Mouse (Mus musculus) lung, postnatal 25 days (tissue): ENCODE measurements around the gene Cog5.

Source experiments
- DNase-seq: peaks from one replicate; pipeline ENCODE4 v3.0.0; 2022; ENCODE audit warnings: low spot score

The Cog5 gene

DNA sequence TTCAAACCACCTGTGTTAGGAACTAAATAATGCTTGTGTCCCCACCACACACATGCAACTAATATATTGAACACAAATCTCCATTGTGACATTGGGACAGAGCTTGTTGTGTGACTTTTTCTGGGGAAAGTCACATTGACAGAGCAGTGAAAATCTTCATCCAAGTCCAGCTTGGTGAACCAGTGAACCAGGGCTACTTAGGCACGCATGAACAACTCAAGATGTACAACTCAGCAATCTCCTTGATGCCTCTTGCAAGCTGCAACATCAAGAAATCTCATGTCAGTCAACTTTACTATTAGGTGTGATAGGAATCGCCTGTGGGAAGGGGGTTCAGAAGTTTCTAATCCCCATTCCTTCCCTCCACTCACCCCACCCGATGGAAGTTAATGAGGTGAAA, 169.0 kb downstream of the Cog5 start:
- DNase-seq = no peak

DNA sequence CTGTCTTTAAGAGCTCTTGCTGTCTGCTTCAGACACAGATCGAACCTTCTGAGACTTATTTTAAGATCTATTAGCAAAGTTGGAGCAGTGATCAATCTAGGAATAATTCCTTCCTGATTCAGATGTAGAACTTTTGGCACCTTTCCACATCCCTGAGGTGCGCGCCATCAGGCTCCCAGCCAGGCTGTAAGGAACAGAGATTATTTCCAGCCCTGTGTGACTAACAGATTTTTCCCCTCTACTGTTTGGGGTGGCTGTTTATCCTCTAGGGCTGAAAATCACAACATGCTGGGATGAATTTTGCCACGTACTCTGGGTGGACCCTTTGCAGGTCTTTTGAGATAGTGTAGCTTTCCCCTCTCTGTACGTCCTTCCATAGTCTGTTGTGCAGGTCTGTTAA, 170.2 kb downstream of the Cog5 start:
- no peak for DNase-seq

DNA sequence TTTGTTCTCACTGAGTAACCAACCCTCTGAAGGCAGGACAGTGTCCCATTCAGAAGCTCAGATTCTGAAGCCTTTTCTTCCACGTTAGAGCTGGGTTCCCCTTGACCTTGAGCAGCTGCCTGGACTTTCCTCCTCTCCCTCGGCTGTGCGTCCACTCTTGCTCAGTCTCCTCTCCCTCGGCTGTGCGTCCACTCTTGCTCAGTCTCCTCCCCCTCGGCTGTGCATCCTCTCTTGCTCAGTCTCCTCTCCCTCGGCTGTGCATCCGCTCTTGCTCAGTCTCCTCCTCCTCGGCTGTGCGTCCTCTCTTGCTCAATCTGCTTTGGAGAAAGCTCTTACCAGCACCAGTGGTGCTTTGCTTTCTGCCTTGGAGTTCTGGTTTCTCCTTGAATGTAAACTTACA, 171.2 kb downstream of the Cog5 start:
- no peak for DNase-seq

DNA sequence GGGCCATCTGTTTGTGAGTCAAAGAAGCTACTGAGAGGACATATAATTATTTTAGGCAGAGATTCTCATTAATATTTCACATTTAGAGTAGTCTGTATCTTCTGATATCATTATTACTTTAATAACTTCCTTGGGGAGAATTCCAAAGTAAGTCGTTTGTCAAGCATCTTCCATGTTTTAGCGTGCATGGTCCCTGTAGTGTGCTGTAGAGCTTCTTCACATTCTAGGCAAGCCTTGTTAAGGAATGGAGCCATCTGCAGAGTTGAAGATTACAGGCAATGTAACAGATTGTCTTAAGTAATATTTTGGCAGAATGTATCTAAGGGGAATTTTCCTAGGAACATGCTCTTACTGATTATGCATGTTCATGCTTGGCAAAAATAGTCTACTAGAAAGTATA, 171.8 kb downstream of the Cog5 start:
- DNase-seq = no peak

DNA sequence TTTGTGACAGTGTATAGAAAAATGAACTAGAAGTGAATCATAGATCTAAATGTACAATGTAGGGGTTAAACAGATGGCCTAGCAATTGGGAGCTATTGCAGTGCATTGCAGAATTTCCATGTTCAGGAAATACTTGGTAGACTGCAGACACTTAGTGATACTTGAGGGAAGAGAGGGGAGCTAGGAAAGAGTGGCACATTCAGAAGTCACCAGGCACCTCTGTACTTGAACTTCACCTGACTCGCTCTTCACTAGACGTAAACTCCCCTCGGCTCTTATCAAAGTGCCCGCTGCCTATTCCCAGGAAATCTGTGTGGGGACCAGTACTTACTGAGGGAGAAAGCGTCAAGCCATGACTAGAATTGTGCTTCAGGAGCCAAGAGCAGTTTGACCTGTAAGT, 180.8 kb downstream of the Cog5 start:
- peak; percentile 8 for DNase-seq

DNA sequence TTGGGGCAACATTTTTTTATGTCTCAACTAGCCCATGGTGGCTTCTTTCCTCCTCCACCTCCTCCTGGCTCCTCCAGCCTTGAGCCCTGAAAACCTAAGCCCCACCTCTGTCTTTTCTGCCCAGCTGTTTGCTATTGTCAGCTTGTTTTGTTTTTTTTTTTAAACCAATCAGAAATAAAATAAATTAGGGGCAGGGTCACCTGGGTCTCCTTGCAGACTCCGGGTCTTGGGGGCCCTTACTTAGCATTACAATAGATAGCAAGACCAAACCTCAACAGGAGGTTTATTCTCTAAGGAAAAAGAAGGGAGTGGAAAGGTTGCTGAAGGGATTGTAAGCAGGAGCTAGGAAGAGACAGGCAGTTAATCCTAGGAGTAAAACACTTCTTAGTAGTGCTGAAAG, 181.5 kb downstream of the Cog5 start:
- DNase-seq = no peak

DNA sequence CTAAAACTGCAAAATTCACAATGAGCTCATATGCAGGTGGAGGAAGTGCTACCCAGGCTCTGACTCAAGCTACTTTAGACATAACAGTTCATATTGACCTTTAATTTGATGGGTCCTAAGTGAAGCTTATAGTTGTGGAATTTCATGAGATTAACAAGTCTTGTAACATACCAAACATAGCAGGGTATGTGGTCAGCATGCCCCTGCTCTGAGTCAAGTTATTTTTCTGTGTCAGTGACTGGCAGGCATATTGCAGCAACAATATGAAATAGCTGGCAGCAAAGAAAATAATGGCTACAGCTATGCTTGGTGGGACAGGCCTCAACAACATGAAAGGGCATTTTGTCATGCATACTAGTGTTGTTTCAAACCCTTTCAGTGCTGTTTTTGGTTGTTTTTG, 183.9 kb downstream of the Cog5 start:
- no peak for DNase-seq

DNA sequence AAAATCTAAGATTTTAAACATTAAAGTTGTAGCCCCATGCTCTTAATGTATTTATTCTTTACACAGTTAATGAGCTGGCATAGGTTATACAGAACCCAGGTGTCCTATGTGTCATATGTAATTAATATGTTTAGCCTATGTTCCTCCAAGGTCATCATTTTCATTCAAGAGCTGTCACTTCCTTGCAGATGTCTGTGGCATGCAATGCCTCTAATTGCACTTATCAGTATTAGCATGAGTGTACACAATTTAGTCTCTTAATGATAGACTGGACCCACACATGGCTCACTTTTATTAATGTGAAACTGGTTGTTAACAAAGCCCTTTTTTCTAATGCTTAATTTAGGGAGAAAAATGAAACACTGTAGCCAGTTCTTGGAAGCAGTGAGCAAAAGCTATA, 184.6 kb downstream of the Cog5 start:
- no peak for DNase-seq

DNA sequence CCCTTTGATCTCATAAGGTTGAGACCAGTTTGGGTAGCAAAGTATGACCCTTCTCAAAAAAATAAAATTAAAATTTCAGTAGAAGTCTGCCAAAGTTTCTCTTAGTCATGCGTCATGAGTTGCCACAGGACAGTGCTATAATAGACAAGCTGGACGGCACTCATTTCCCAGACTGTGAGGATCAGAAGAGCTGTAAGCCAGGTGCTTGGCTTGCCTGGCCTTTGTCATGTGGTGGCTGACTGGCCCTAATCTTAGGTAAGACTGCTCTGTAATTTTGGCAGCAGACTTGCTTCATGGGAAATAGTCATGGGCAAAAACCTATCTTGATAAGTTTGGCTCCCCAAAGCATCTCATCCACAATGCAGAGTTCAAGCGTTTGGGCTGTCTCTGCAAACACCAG, 191.4 kb downstream of the Cog5 start:
- DNase-seq = no peak

DNA sequence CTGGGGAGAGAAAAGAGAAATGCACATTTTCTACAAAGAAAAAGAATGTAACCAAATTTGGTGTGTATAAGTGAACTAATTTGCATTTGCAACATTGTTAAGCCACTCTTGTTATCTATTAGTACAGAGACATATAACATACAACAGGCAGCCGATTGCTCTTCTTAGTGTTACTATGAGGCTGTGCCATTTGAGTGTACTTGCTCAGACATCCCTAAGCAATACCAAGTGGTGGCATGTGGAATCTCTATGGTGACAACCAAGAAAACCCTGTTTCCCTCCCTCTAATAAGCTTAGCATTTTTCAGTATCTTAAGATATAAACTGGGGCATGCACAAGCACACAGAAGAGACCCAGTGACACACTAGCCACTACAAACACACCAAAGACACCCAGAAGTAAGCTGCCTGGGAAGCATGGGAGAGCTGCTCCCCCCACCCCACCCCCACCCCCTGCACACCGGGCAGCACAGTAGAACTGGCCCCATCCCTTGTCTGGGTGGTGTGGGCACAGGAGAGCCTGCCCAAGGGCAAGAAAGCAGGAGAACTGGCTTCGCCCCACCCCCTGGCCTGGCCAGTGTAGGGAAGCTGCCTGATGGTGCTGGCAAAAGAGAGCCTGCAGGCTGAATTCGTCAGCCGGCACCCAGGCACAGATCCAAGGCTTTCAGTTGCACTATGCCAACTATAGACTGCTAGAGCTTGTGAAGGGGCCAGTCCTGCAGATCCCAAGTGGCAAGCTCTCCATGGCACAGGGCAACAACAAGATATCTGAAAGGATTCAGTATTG, 194.2 kb downstream of the Cog5 start:
- peak; percentile 53 for DNase-seq

DNA sequence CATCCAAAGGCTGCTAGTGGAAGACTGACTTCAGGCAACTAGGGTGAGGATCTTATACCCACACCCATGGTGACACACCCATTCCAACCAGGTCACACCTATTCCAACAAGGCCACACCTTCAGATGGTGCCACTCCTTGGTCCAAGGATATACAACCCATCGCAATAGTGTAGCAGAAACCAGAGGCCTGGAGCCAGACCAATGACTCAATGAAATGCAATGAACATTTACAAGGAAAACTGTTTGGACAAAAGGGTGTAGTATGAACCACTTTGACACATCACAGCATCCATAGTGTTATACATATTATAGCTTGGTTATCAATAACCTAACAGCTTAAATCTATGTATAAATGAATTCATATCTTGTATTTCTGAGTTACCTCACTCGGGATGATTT, 194.9 kb downstream of the Cog5 start:
- no peak for DNase-seq

DNA sequence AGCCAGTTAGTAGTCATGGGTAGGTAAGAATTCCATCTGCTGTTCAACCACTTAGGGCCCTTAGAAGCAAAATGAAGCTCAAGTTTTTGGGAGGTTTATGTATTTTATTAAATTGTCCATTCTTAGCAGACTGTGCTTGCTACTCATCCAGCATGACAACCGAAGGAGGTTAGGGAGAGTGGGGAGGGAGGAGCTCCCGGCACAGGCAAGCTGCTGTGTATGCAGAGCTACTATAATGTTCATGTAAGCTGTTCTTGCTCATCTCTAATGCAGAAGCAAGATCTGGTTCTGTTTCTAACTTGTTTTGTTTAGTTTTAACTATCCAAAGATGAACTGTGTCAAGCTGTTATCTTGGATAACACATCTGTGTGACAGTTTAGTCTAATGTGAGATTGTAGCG, 199.4 kb downstream of the Cog5 start:
- no peak for DNase-seq

DNA sequence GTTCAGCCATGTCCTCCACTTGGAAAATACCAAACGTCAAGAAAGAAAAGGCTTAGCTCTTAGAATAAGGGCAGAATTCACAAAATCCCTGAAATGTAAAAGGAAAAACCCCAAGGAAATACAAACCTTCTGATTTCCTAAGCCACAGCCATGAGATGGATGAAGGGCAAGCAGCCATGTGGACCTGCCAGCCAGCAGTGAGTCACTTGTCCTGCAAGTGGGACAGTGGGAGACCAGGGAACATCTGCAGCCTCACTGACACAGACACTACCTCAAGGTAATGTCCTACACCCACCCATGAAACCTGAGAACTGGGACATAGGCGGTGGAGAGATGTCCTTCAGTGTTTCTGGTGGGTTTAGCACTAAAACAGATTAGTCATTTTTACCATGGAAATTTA, 200.1 kb downstream of the Cog5 start:
- DNase-seq = no peak

DNA sequence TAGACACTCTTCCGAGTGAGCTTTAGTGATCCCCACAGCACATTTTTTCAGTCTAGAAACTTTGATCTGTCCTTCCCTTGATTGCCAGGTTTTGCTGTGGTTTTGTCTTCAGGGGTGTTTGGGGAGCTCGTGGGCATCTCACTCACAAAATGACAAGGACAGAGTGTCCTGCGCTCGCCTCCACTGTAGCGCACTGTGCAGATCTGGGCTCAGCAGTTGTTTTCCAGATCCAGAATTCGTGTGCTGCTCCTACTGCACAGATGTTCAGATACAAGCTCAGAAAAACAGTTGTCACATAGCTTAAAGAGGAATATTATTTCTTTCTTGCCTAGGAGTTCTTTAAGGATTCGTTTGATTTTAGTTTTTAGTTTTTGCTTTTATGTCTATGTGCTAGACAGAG, 203.1 kb downstream of the Cog5 start:
- DNase-seq = no peak

DNA sequence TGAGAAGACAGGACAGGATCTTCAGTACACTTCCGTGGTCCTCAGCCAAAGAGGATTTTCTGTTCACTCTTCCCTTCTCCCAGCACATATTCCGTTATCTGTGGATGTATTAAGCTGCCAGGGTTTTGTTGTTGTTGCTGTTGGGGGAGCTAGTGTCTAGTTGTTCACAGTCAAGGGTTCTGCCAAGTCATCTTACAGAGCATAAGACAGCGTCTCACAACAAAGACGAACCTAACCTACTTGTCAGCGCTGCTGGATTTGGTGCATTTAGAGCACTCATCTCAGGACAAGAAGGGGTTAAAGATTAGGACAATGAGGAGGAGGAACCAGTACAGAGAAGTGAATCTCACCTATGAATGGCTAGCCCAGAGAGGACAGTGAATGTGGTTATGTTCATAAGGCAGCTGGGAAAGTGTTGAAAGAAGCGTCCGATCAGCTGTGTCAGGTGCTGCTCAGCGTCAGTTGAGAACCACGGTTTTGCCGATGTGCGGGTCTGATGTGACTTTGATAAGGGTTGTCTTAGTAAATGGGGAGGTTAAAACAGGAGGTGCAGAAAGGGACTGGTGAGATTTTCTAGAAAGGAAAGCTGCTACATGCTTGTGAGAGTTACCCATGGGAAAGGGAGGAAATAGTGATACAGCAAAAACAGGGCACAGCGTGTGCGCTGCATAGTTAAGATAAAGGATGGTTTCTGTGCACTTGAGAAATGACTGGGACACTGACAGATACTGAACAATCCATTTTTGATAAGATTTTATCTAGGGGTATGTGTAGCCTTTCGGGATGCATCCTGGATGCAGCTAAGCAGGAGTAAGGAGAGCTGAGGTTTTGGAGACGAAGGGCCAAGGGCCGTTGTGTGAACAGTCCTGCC, 208.2 kb downstream of the Cog5 start:
- DNase-seq = no peak

DNA sequence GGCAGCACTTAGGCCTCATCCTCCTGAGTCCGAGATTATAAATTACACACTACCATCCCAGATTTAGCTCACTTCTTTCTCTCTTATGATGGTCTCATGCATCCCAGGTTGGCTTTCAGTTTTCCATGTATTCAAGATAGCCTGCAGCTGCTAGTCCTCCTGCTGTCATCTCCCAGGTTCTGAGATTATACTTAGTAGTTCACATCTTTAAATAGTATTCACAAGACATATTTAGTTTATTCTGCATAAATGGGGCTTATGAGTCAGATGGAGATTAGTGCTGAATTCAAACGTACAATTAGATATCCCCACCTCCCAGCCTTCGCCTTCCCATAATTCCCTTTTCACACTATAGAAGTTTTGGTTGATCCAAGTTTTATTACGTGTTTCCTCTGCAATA, 222.1 kb downstream of the Cog5 start:
- DNase-seq = no peak

DNA sequence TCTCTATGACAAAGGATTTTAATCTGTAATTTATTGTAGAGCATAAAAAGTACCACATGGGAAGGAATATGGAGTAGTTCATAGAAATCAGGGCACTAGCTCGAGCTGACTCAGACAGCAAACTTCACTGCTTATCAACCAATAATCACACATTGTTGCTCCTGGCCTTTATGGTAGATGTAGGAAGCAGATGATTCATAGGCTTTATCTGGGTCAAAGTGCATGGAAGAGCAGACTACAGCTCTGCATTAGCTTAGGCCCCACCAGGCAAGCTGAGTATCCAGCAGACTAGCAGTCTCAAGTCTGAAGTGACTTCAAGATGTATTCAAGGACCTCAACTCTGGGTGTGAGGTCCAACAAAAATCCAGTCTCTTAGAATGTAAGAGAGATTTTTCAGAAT, 228.1 kb downstream of the Cog5 start:
- no peak for DNase-seq

DNA sequence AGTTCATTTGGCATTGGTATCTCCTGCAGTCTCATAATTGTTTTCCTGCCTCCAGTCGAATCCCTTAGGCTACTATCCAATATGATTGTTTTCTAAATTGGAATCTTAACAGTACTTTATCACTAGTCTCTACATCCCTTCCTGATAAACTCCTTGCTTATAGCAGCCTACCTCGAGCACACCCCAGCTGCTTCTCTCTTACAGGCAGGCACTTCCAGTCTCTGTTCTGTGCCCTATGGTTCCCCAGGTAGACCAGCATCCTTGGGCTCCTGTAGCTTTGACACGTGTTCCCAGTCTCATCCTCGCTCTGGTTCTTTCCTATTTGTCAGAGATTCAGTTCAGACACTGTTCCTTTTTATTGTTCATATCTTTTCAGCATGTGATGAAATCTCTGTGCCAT, 229.7 kb downstream of the Cog5 start:
- no peak for DNase-seq

DNA sequence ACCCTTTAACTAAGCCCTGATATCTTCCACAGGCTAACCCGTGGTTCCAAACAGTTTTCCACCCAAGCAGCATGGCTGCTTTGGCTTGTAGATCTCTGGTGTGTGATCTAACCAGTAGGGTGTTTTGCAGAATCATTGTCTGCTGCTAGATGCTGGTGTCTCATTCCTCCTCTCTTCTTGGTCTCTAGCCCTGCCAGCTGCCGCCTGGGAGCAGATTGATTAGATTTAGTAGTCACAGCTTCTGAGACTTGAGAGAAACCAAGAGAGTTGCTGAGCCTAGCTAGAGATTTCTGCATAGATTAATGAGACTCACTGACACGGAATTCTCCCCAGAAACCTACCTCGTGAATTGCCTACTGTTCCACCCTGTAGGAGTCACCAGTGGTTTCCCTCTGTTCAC, 230.4 kb downstream of the Cog5 start:
- DNase-seq = no peak

DNA sequence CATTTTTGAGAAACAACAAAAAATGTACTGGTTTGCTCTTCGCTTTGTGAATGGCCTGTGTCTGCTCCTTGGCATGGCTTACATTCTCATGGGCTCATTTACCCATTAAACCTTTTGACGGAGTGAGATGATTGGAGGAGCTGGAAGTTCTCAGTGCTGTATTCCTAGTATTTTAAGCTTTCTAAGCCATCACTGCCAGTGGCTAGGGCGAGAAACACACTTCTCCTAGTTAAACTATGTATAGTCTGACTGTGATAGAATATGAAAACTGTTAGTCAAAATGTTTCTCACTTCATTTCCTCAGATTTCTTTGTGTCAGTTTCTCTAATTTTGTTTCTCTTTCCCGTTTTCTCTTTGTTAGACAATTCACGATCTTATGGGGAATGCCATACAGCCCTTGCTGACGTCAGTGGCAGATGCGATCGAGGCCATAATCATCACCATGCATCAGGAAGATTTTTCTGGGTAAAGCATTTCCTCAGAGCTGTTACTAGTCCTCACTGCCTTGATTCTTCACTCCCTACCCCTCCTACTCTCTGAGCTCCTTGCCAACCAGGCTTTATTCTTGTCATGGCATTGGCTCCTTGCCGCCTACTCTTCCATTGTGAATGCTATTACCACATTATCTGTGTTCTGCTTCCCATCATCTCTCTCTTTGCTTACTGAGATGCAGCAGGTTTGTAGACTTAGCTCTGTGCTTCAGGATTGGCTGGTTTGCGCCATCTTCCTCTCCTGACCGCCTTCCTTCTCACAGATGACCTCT, 231.4 kb downstream of the Cog5 start:
- no peak for DNase-seq

DNA sequence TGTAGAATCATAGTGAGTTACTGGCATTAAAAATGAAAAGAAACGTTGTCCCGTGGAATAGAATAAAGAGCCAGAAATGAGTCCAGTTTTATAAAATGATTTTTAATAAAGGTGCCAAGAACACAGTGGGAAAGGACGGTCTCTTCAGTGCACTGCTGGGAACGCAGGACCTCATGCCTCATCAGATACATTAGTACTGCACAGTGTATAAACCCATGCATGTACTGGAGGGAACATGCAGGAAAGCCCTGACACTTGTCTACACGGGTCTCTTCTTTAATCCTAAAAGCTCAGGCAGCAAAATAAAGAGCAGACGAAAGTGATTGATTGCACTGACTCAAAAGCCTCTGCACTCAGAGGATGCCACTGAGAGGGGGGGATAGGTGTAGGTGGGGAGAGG, 236.0 kb downstream of the Cog5 start:
- DNase-seq = no peak

DNA sequence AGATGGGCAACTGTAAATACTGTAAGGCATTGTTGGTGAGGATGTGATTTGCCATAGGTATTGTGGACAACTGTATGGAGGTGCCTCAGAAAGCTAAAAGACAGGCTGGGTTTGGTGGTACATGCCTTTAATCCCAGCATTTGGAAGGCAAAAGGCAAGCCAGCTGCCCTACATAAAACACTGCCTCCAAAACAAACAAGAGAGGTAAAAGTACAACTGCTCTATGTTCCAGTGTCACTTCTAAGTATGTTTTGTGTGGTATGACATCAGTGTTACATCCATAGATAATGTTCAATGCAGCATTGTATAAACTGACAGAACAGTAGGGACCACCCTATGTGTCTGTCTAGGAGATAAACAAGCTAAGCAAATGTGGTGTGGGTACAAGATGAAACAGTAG, 237.4 kb downstream of the Cog5 start:
- no peak for DNase-seq

DNA sequence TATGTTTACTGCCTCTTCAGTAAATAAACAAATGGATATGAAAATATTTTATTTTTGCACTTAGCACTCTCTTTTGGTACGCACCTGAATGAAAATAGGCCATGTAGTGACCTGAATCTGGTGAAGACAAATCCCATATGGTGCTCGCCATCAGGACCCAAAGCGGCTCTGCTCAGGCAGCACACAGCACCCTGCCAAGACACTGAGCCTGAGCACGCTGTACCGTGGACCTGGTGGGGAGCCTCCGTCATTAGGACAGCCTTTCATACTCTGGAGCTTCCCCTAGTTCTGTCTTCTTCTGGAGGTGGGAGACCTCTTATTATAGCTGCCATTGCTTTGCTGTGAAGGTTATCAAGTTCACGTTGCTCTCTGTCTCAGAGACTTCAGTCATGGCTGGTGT, 238.1 kb downstream of the Cog5 start:
- DNase-seq = no peak
